Mouse (Mus musculus) cerebellum, postnatal 14 days (tissue): ENCODE data around the gene Acta2.
A peak's percentile ranks its signal among the peaks of the same experiment; 100 is the strongest.
"Not testable (repeated sequence)": the region's sequence is repeated elsewhere in the genome, so short reads cannot be mapped to it uniquely, and the experiment has no call there.

Experiments used
- DNase-seq, 2 experiments: peaks; one replicate each; pipeline ENCODE4 v3.0.0; 2021; ENCODE audit warnings: mixed read lengths in 2 of 2

Acta2 gene

GRCm38 (mm10) chr19:34219260-34219968, 36.0 kb downstream of the Acta2 start:
- DNase-seq = no peak

GRCm38 (mm10) chr19:34217761-34218160, 37.6 kb downstream of the Acta2 start:
- DNase-seq = no peak

- DNase-seq = no peak
These were observed 38.4 kb downstream of the Acta2 start for GRCm38 (mm10) chr19:34216956-34217355.

- DNase-seq = no peak
These were observed 41.3 kb downstream of the Acta2 start for GRCm38 (mm10) chr19:34214136-34214535.

GRCm38 (mm10) chr19:34213251-34213645, 42.1 kb downstream of the Acta2 start:
- no peak for DNase-seq

GRCm38 (mm10) chr19:34212489-34213250, 42.7 kb downstream of the Acta2 start:
- no peak for DNase-seq

- no peak for DNase-seq
These were observed 44.5 kb downstream of the Acta2 start for GRCm38 (mm10) chr19:34210841-34211240.

GRCm38 (mm10) chr19:34209930-34210581, 45.3 kb downstream of the Acta2 start:
- DNase-seq = no peak

GRCm38 (mm10) chr19:34209031-34209430, 46.4 kb downstream of the Acta2 start:
- DNase-seq = no peak

- DNase-seq = no peak
These were observed 48.5 kb downstream of the Acta2 start for GRCm38 (mm10) chr19:34206760-34207440.

- DNase-seq = not testable (repeated sequence)
These were observed 49.3 kb downstream of the Acta2 start for GRCm38 (mm10) chr19:34206128-34206527.

- no peak for DNase-seq
These were observed 52.7 kb downstream of the Acta2 start for GRCm38 (mm10) chr19:34202668-34203067.

GRCm38 (mm10) chr19:34199488-34199887, 55.9 kb downstream of the Acta2 start:
- DNase-seq = no peak

- DNase-seq = no peak
These were observed 56.5 kb downstream of the Acta2 start for GRCm38 (mm10) chr19:34198901-34199300.

GRCm38 (mm10) chr19:34198066-34198465, 57.3 kb downstream of the Acta2 start:
- DNase-seq = no peak

GRCm38 (mm10) chr19:34195031-34195430, 60.4 kb downstream of the Acta2 start:
- DNase-seq = no peak

- no peak for DNase-seq
These were observed 61.2 kb downstream of the Acta2 start for GRCm38 (mm10) chr19:34194132-34194745.

- no peak for DNase-seq
These were observed 61.7 kb downstream of the Acta2 start for GRCm38 (mm10) chr19:34193683-34194082.

GRCm38 (mm10) chr19:34193149-34193548, 62.2 kb downstream of the Acta2 start:
- DNase-seq = peak; percentile 37 to 38

GRCm38 (mm10) chr19:34192008-34192963, 63.1 kb downstream of the Acta2 start, which contains the start of gene Stambpl1:
Gene Stambpl1, plus strand, starts transcription at chr19:34192229.
- peak; percentile 77 to 78 for DNase-seq

- DNase-seq = no peak
These were observed 63.8 kb downstream of the Acta2 start for GRCm38 (mm10) chr19:34191645-34192007.
